Mouse (Mus musculus) intestine, embryonic 16.5 days (tissue): Measurements from ENCODE around the gene Emc3. TPM values are rescaled to one million over a fixed set of nuclear protein-coding genes. Genes with fewer than 3 reads are reported as not detected.

Experiments
- ATAC-seq: fragments of 200-750 bp; cut with Nextera tagmentation; 2 replicates; pipeline ENCODE4 v1.8.0; 2017; ENCODE audit warnings: moderate TSS enrichment, moderate library complexity
- H3K27ac ChIP-seq: fragments of 300-500 bp; sonication (generic); 2 replicates; pipeline ENCODE4 v1.5.1; 2014; ENCODE audit warnings: mild to moderate bottlenecking, low read length
- H3K27me3 ChIP-seq: fragments of 300-500 bp; sonication (generic); replicated peaks from 2 replicates; pipeline ENCODE4 v1.6.1; 2014; ENCODE audit warnings: low read length, control low read depth, mixed read lengths; ENCODE audit not compliant: control insufficient read depth, insufficient read depth
- H3K36me3 ChIP-seq: fragments of 300-500 bp; sonication (generic); 2 replicates; pipeline ENCODE4 v1.6.1; 2014; ENCODE audit warnings: low read length, control low read depth; ENCODE audit not compliant: control insufficient read depth, insufficient read depth
- H3K4me1 ChIP-seq: fragments of 300-500 bp; sonication (generic); 2 replicates; pipeline ENCODE4 v1.6.1; 2014; ENCODE audit warnings: low read length, control low read depth, mixed read lengths; ENCODE audit not compliant: control insufficient read depth, insufficient read depth
- H3K4me2 ChIP-seq: fragments of 300-500 bp; sonication (generic); 2 replicates; pipeline ENCODE4 v1.6.1; 2014; ENCODE audit warnings: low read depth, low read length, control low read depth
- H3K4me3 ChIP-seq: fragments of 300-500 bp; sonication (generic); 2 replicates; pipeline ENCODE4 v1.5.1; 2014; ENCODE audit warnings: mild to moderate bottlenecking, low read length
- H3K9ac ChIP-seq: fragments of 300-500 bp; sonication (generic); 2 replicates; pipeline ENCODE4 v1.6.1; 2014; ENCODE audit warnings: low read depth, low read length
- H3K9me3 ChIP-seq: fragments of 300-500 bp; sonication (generic); 2 replicates; pipeline ENCODE4 v1.6.1; 2016; ENCODE audit warnings: low read length, control low read depth; ENCODE audit not compliant: control insufficient read depth
- WGBS: fragments of 180-500 bp; shearing (Covaris S2); extraction: QIAGEN DNeasy Blood & Tissue Kit; methylation state at CpG from one replicate; pipeline ENCODE4 v1.1.7; 2014; 5-methylcytosine and 5-hydroxymethylcytosine counted together
- polyA plus RNA-seq: library from polyadenylated mRNA; unstranded; fragments of >200 nt; fragmentation: Nextera tagmentation; extraction: Ambion mirVana; gene quantifications from 2 replicates; pipeline ENCODE4 v1.2.1, GENCODE M21; 2015

The Emc3 gene
- polyA plus RNA-seq, 1 experiment from 2014 or later: 94.5 TPM

GRCm38 (mm10) chr6:113483100-113483615 is 48.3 kb downstream of the Emc3 start, which contains the start of gene Creld1:
Creld1 (plus strand) TSS chr6:113483297.
- ATAC-seq: peak; percentile 97
- Histone ChIP-seq H3K36me3 (peaks cover 2% of the 10 kb centered on the region; the same call in 1 of the 2 replicates), H3K4me2 (peak within 1 kb of the TSS; percentile 81), H3K4me1 (peaks cover 16% of the 10 kb centered on the region), H3K9ac (peak within 1 kb of the TSS; percentile 77), H3K27ac (peak within 1 kb of the TSS; percentile 90), H3K9me3 (no peaks in the 10 kb centered on the region), H3K4me3 (peak within 1 kb of the TSS; percentile 57), H3K27me3 (peaks cover 6% of the 10 kb centered on the region; the same call in 1 of the 2 replicates)
- WGBS: 0% methylated on average over 26 of the region's 26 CpGs

- peaks cover 6% of the 10 kb centered on the region; the same call in 1 of the 2 replicates for H3K27me3 ChIP-seq
- H3K4me3 ChIP-seq: peak overlapping the region; percentile 57
- 3% methylated on average over 65 of the region's 65 CpGs for WGBS
- H3K9ac ChIP-seq: peak overlapping the region; percentile 77
- H3K4me2 ChIP-seq: peak overlapping the region; percentile 81
- no peaks in the 10 kb centered on the region for H3K9me3 ChIP-seq
- peaks cover 16% of the 10 kb centered on the region for H3K4me1 ChIP-seq
- 0 out of 2 replicates have a peak, but pooled peaks cover 2% of the 10 kb centered on the region for H3K36me3 ChIP-seq
- peak; percentile 64 for ATAC-seq
- H3K27ac ChIP-seq: peak overlapping the region; percentile 90
These were observed 48.9 kb downstream of the Emc3 start for GRCm38 (mm10) chr6:113482477-113483099.

GRCm38 (mm10) chr6:113480555-113481373 is 50.7 kb downstream of the Emc3 start:
- Histone ChIP-seq H3K4me2 (no peak overlapping the region), H3K27me3 (peaks cover 6% of the 10 kb centered on the region; the same call in 1 of the 2 replicates), H3K9ac (no peak overlapping the region; the same call in 1 of the 2 replicates), H3K36me3 (0 out of 2 replicates have a peak, but pooled peaks cover 2% of the 10 kb centered on the region), H3K9me3 (no peaks in the 10 kb centered on the region), H3K27ac (no peak overlapping the region), H3K4me3 (no peak overlapping the region), H3K4me1 (peaks cover 15% of the 10 kb centered on the region; the same call in 1 of the 2 replicates)
- 64% methylated on average over 18 of the region's 18 CpGs for WGBS
- ATAC-seq: no peak

GRCm38 (mm10) chr6:113478906-113479305 is 52.5 kb downstream of the Emc3 start:
- H3K4me1 ChIP-seq: peaks cover 15% of the 10 kb centered on the region; the same call in 1 of the 2 replicates
- WGBS: 82% methylated on average over 10 of the region's 10 CpGs
- ATAC-seq: no peak
- 0 out of 2 replicates have a peak, but pooled peaks cover 2% of the 10 kb centered on the region for H3K36me3 ChIP-seq
- H3K9me3 ChIP-seq: no peaks in the 10 kb centered on the region
- H3K4me2 ChIP-seq: no peak overlapping the region
- no peak overlapping the region for H3K9ac ChIP-seq
- H3K4me3 ChIP-seq: no peak overlapping the region
- H3K27me3 ChIP-seq: peaks cover 6% of the 10 kb centered on the region; the same call in 1 of the 2 replicates
- no peak overlapping the region for H3K27ac ChIP-seq

- no peak overlapping the region for H3K4me2 ChIP-seq
- H3K9ac ChIP-seq: no peak overlapping the region
- no peak for ATAC-seq
- no peak overlapping the region for H3K27ac ChIP-seq
- 24% methylated on average over 7 of the region's 7 CpGs for WGBS
- H3K4me1 ChIP-seq: peaks cover 16% of the 10 kb centered on the region
- H3K9me3 ChIP-seq: no peaks in the 10 kb centered on the region
- H3K36me3 ChIP-seq: 0 out of 2 replicates have a peak, but pooled peaks cover 2% of the 10 kb centered on the region
- H3K4me3 ChIP-seq: no peak overlapping the region
- H3K27me3 ChIP-seq: peaks cover 6% of the 10 kb centered on the region; the same call in 1 of the 2 replicates
These were observed 54.1 kb downstream of the Emc3 start for GRCm38 (mm10) chr6:113477353-113477752.

GRCm38 (mm10) chr6:113473715-113474114 is 57.7 kb downstream of the Emc3 start:
- Histone ChIP-seq H3K27ac (no peak overlapping the region), H3K4me3 (no peak overlapping the region), H3K9ac (no peak overlapping the region), H3K9me3 (no peaks in the 10 kb centered on the region), H3K4me1 (peaks cover 37% of the 10 kb centered on the region), H3K36me3 (no peaks in the 10 kb centered on the region), H3K4me2 (no peak overlapping the region), H3K27me3 (no peaks in the 10 kb centered on the region)
- 80% methylated on average over 6 of the region's 6 CpGs for WGBS
- ATAC-seq: no peak

- Histone ChIP-seq H3K27me3 (no peaks in the 10 kb centered on the region), H3K4me3 (no peak overlapping the region), H3K9me3 (no peaks in the 10 kb centered on the region), H3K4me1 (peaks cover 37% of the 10 kb centered on the region), H3K36me3 (no peaks in the 10 kb centered on the region), H3K9ac (no peak overlapping the region), H3K27ac (no peak overlapping the region), H3K4me2 (no peak overlapping the region)
- peak; percentile 49 for ATAC-seq
- WGBS: 43% methylated on average over 2 of the region's 2 CpGs
These were observed 58.2 kb downstream of the Emc3 start for GRCm38 (mm10) chr6:113473246-113473645.

GRCm38 (mm10) chr6:113472061-113472460 is 59.4 kb downstream of the Emc3 start:
- Histone ChIP-seq H3K27ac (peak overlapping the region; percentile 65), H3K9me3 (no peaks in the 10 kb centered on the region), H3K4me3 (peak overlapping the region; percentile 47), H3K9ac (peak overlapping the region; percentile 74), H3K27me3 (no peaks in the 10 kb centered on the region), H3K36me3 (no peaks in the 10 kb centered on the region), H3K4me2 (peak overlapping the region; percentile 72), H3K4me1 (peaks cover 34% of the 10 kb centered on the region)
- ATAC-seq: 0 out of 2 replicates have a peak, but pooled peaks have one; percentile 3
- WGBS: 71% methylated on average over 10 of the region's 10 CpGs
